ENCODE assay signal across 8 mouse cellular contexts in genomic region chr19:41441911-41442607, GRCm38 (mm10). TPM values are rescaled to one million over a fixed set of nuclear protein-coding genes. Genes with fewer than 3 reads are reported as not detected.
A peak's percentile ranks its signal among the peaks of the same experiment; 100 is the strongest.
DNase-seq lines count a peak whose midpoint lies in the region; ATAC-seq lines count a peak whose summit lies in the region.

No protein-coding gene starts in this region.

- no peak overlapping the region for H3K9ac ChIP-seq in lung, embryonic 16.5 days (ENCODE audit: low read length)
- H3K9ac ChIP-seq in embryonic facial prominence, embryonic 14.5 days (ENCODE audit: low read depth, low read length): 0 out of 2 replicates have a peak overlapping the region, but pooled peaks have one; percentile 31
- no peak overlapping the region for H3K9ac ChIP-seq in hindbrain, embryonic 15.5 days
- H3K9ac ChIP-seq in midbrain, embryonic 14.5 days (replicated peaks; ENCODE audit: low read length): no peak overlapping the region

- H3K4me1 ChIP-seq in lung, embryonic 16.5 days (replicated peaks; ENCODE audit: control insufficient read depth, insufficient read depth, low read length): 0 out of 2 replicates have a peak, but pooled peaks cover 2% of the 10 kb centered on the region
- H3K4me1 ChIP-seq in embryonic facial prominence, embryonic 14.5 days (ENCODE audit: control insufficient read depth, insufficient read depth, low read length): peaks cover 4% of the 10 kb centered on the region; the same call in 1 of the 2 replicates
- H3K4me1 ChIP-seq in hindbrain, embryonic 15.5 days (replicated peaks): peaks cover 3% of the 10 kb centered on the region; the same call in 1 of the 2 replicates
- H3K4me1 ChIP-seq in midbrain, embryonic 14.5 days (ENCODE audit: control insufficient read depth, insufficient read depth, low read length): 0 out of 2 replicates have a peak, but pooled peaks cover 2% of the 10 kb centered on the region

- H3K4me3 ChIP-seq in lung, embryonic 16.5 days (ENCODE audit: low read length): peak overlapping the region; percentile 27
- H3K4me3 ChIP-seq in embryonic facial prominence, embryonic 14.5 days (ENCODE audit: low read depth, low read length): peak overlapping the region; percentile 31
- H3K4me3 ChIP-seq in hindbrain, embryonic 15.5 days: peak overlapping the region; percentile 28
- no peak overlapping the region for H3K4me3 ChIP-seq in midbrain, embryonic 14.5 days (replicated peaks; ENCODE audit: low read depth, low read length)

- WGBS in lung, embryonic 16.5 days: 16% methylated on average over 20 of the region's 20 CpGs
- WGBS in embryonic facial prominence, embryonic 14.5 days: 17% methylated on average over 20 of the region's 20 CpGs
- WGBS in hindbrain, embryonic 15.5 days: 18% methylated on average over 20 of the region's 20 CpGs
- 16% methylated on average over 20 of the region's 20 CpGs for WGBS in midbrain, embryonic 14.5 days

- DNase-seq in lung, postnatal 36 days: no peak
- no peak for DNase-seq in embryonic facial prominence, embryonic 14.5 days (ENCODE audit: low spot score)
- peak; percentile 13 for DNase-seq in midbrain, embryonic 14.5 days
- DNase-seq in kidney, adult 11 months: no peak
- no peak for DNase-seq in right cerebral cortex, postnatal 14 days

- H3K4me2 ChIP-seq in lung, embryonic 16.5 days (ENCODE audit: low read depth, low read length): peak overlapping the region; percentile 39
- peak overlapping the region; percentile 58 for H3K4me2 ChIP-seq in embryonic facial prominence, embryonic 14.5 days (ENCODE audit: low read depth, low read length)
- peak overlapping the region; percentile 64 for H3K4me2 ChIP-seq in hindbrain, embryonic 15.5 days
- peak overlapping the region; percentile 45 for H3K4me2 ChIP-seq in midbrain, embryonic 14.5 days (ENCODE audit: low read length)

- no peak overlapping the region for H3K27ac ChIP-seq in lung, embryonic 16.5 days (ENCODE audit: low read length)
- H3K27ac ChIP-seq in embryonic facial prominence, embryonic 14.5 days (replicated peaks; ENCODE audit: low read depth, low read length): no peak overlapping the region
- H3K27ac ChIP-seq in hindbrain, embryonic 15.5 days (replicated peaks): no peak overlapping the region
- no peak overlapping the region for H3K27ac ChIP-seq in midbrain, embryonic 14.5 days (replicated peaks; ENCODE audit: low read depth, low read length)

- H3K36me3 ChIP-seq in lung, embryonic 16.5 days (ENCODE audit: control insufficient read depth, insufficient read depth, low read length): no peaks in the 10 kb centered on the region
- H3K36me3 ChIP-seq in embryonic facial prominence, embryonic 14.5 days (ENCODE audit: control insufficient read depth, insufficient read depth, low read length): no peaks in the 10 kb centered on the region
- no peaks in the 10 kb centered on the region for H3K36me3 ChIP-seq in hindbrain, embryonic 15.5 days
- H3K36me3 ChIP-seq in midbrain, embryonic 14.5 days (ENCODE audit: control insufficient read depth, insufficient read depth, low read length): no peaks in the 10 kb centered on the region

- H3K27me3 ChIP-seq in lung, embryonic 16.5 days (ENCODE audit: control insufficient read depth, insufficient read depth, low read depth, low read length): peaks cover 2% of the 10 kb centered on the region; the same call in 1 of the 2 replicates
- peaks cover 17% of the 10 kb centered on the region for H3K27me3 ChIP-seq in embryonic facial prominence, embryonic 14.5 days (replicated peaks; ENCODE audit: control insufficient read depth, insufficient read depth, low read length)
- peaks cover 9% of the 10 kb centered on the region for H3K27me3 ChIP-seq in hindbrain, embryonic 15.5 days
- peaks cover 4% of the 10 kb centered on the region; the same call in 1 of the 2 replicates for H3K27me3 ChIP-seq in midbrain, embryonic 14.5 days (ENCODE audit: control insufficient read depth, insufficient read depth, low read length)

- no peaks in the 10 kb centered on the region for H3K9me3 ChIP-seq in lung, embryonic 16.5 days (ENCODE audit: control insufficient read depth, low read length)
- no peaks in the 10 kb centered on the region for H3K9me3 ChIP-seq in embryonic facial prominence, embryonic 14.5 days (ENCODE audit: control insufficient read depth, low read length)
- no peaks in the 10 kb centered on the region for H3K9me3 ChIP-seq in hindbrain, embryonic 15.5 days
- no peaks in the 10 kb centered on the region for H3K9me3 ChIP-seq in midbrain, embryonic 14.5 days (ENCODE audit: control insufficient read depth, low read length)

- no peak for ATAC-seq in lung, embryonic 16.5 days (ENCODE audit: low read depth)
- no peak for ATAC-seq in embryonic facial prominence, embryonic 14.5 days (ENCODE audit: low read depth)
- ATAC-seq in hindbrain, embryonic 15.5 days (ENCODE audit: low FRiP score, low read depth): no peak
- ATAC-seq in midbrain, embryonic 14.5 days (ENCODE audit: low FRiP score, low TSS enrichment): no peak
- no peak for ATAC-seq in erythroid progenitor cell, adult 5-6 weeks (replicated peaks; ENCODE audit: low FRiP score, poor library complexity, severe bottlenecking)

RNA-seq across cellular contexts. Expression of gene Lcor, which starts 40.4 kb away (rescaled TPM):
- 10.7 and 11.4 TPM in 2 replicates for polyA plus RNA-seq in lung, embryonic 16.5 days (2015; fragmentation: Nextera tagmentation; extraction: Ambion mirVana)
- polyA plus RNA-seq in embryonic facial prominence, embryonic 14.5 days (2014; fragmentation: Nextera tagmentation; extraction: Ambion mirVana): 9.7 and 10.5 TPM in 2 replicates
- 14.6 and 15.4 TPM in 2 replicates for polyA plus RNA-seq in hindbrain, embryonic 15.5 days (2015; fragmentation: Nextera tagmentation; extraction: Ambion mirVana)
- 23.2 and 24.3 TPM in 2 replicates for polyA plus RNA-seq in midbrain, embryonic 14.5 days (2014; fragmentation: Nextera tagmentation; extraction: Ambion mirVana)
- total RNA-seq in erythroid progenitor cell, adult 5-6 weeks (2015; ENCODE audit: low replicate concordance): 16.6 and 26.0 TPM in 2 replicates
- total RNA-seq in erythroid progenitor cell, adult 5-6 weeks (2017; ENCODE audit: low replicate concordance): 36.3 and 41.6 TPM in 2 replicates

RNA-seq across cellular contexts. Expression of gene Pik3ap1, which starts 57.2 kb away (rescaled TPM):
- 3.1 and 4.1 TPM in 2 replicates for polyA plus RNA-seq in lung, embryonic 16.5 days (2015; fragmentation: Nextera tagmentation; extraction: Ambion mirVana)
- polyA plus RNA-seq in embryonic facial prominence, embryonic 14.5 days (2014; fragmentation: Nextera tagmentation; extraction: Ambion mirVana): 2.7 and 4.2 TPM in 2 replicates
- polyA plus RNA-seq in hindbrain, embryonic 15.5 days (2015; fragmentation: Nextera tagmentation; extraction: Ambion mirVana): 1.8 and 2.6 TPM in 2 replicates
- 1.1 and 2.9 TPM in 2 replicates for polyA plus RNA-seq in midbrain, embryonic 14.5 days (2014; fragmentation: Nextera tagmentation; extraction: Ambion mirVana)
- total RNA-seq in erythroid progenitor cell, adult 5-6 weeks (2015; ENCODE audit: low replicate concordance): 13.8 and 15.9 TPM in 2 replicates
- 9.6 and 11.8 TPM in 2 replicates for total RNA-seq in erythroid progenitor cell, adult 5-6 weeks (2017; ENCODE audit: low replicate concordance)
